Mouse (Mus musculus) limb, embryonic 14.5 days (tissue): ENCODE results near the gene Aplp1. TPM values are rescaled to one million over a fixed set of nuclear protein-coding genes. Genes with fewer than 3 reads are reported as not detected.

Experiments
- ATAC-seq: fragments of 200-750 bp; cut with Nextera tagmentation; 2 replicates; pipeline ENCODE4 v1.8.0; 2017; ENCODE audit warnings: low read depth, moderate number of reproducible peaks, moderate TSS enrichment; ENCODE audit not compliant: low FRiP score
- DNase-seq: peaks from one replicate; pipeline ENCODE4 v3.0.0-alpha.2; 2015; ENCODE audit warnings: low spot score
- H3K27ac ChIP-seq: fragments of 300-500 bp; sonication (generic); replicated peaks from 2 replicates; pipeline ENCODE4 v1.5.1; 2014; ENCODE audit warnings: low read depth, mild to moderate bottlenecking, low read length, moderate library complexity, mixed read lengths
- H3K27me3 ChIP-seq: fragments of 300-500 bp; sonication (generic); 2 replicates; pipeline ENCODE4 v1.6.1; 2014; ENCODE audit warnings: low read length, mixed read lengths; ENCODE audit not compliant: control insufficient read depth, insufficient read depth
- H3K36me3 ChIP-seq: fragments of 300-500 bp; sonication (generic); 2 replicates; pipeline ENCODE4 v1.6.1; 2014; ENCODE audit warnings: mild to moderate bottlenecking, low read length, moderate library complexity, mixed read lengths; ENCODE audit not compliant: control insufficient read depth, insufficient read depth
- H3K4me1 ChIP-seq: fragments of 300-500 bp; sonication (generic); 2 replicates; pipeline ENCODE4 v1.6.1; 2014; ENCODE audit warnings: antibody characterized with exemption, low read length, mixed read lengths; ENCODE audit not compliant: control insufficient read depth, insufficient read depth
- H3K4me2 ChIP-seq: fragments of 300-500 bp; sonication (generic); replicated peaks from 2 replicates; pipeline ENCODE4 v1.6.1; 2014; ENCODE audit warnings: low read depth, mild to moderate bottlenecking, low read length, moderate library complexity; ENCODE audit not compliant: severe bottlenecking
- H3K4me3 ChIP-seq: fragments of 300-500 bp; sonication (generic); replicated peaks from 2 replicates; pipeline ENCODE4 v1.5.1; 2014; ENCODE audit warnings: low read length
- H3K9ac ChIP-seq: fragments of 300-500 bp; sonication (generic); 2 replicates; pipeline ENCODE4 v1.6.1; 2014; ENCODE audit warnings: mild to moderate bottlenecking, low read depth, low read length, moderate library complexity; ENCODE audit not compliant: severe bottlenecking
- H3K9me3 ChIP-seq: fragments of 300-500 bp; sonication (generic); 2 replicates; pipeline ENCODE4 v1.6.1; 2016; ENCODE audit warnings: low read length; ENCODE audit not compliant: control insufficient read depth
- POLR2A ChIP-seq: fragments of 200-500 bp; IDR thresholded peaks from 2 replicates; pipeline ENCODE4 v1.8.0; 2012; ENCODE audit warnings: inconsistent platforms, mild to moderate bottlenecking, moderate library complexity, borderline replicate concordance; ENCODE audit not compliant: insufficient read depth, insufficient read length; ENCODE audit errors: extremely low read depth
- WGBS: fragments of 180-500 bp; shearing (Covaris S2); extraction: QIAGEN DNeasy Blood & Tissue Kit; methylation state at CpG from one replicate; pipeline ENCODE4 v1.1.7; 2014; 5-methylcytosine and 5-hydroxymethylcytosine counted together
- polyA plus RNA-seq, 2 experiments: library from polyadenylated mRNA; depleted of rRNA in 1 of 2; stranded (reverse) in 1 of 2; unstranded in 1 of 2; fragments of >200 nt; fragmentation: Nextera tagmentation in 1 of 2; extraction: Ambion mirVana in 1 of 2; gene quantifications; 2 replicates each; pipeline versions ENCODE4 v1.2.1 to v1.2.3; 2012 to 2014

Aplp1 gene
- polyA plus RNA-seq, 2 experiments = 31.4 to 41.9 TPM

DNA sequence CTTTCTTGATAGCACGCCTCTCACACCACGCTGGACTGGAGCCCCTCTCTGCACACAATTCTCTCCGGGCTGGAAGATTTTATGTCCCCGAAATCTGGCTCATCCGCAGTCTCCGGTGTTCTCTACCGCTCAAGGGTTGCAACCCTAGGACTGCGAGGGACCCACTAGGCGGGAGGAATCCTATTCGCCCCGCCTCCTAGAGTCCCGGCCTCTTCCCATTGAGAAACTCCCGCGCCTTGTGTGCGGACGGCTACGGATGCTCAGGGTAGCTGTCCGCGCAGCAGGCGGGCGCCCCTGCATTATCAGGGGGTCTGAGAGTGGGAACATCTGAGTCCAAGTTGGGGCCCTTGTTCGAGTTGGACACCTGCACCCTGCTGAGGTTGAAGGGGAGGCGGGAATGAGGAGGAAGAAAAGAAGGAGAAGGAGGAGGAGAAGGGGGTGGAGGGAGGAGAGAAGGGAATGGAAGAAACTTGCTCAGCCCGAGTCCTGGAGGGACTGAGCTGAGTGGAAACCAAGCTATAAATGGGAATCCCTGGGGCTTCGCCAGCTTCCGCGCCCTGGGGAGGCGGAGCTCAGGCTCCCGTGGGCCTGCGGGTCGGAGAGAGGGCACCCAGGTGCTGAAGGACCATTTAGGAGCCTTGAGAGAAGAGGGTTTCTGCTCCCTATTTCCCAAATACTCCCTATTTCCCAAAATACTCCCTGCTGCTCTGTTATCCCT, 11.7 kb upstream of the Aplp1 start:
- 2% methylated on average over 31 of the region's 31 CpGs for WGBS
- Histone ChIP-seq H3K4me2 (peak overlapping the region; percentile 21), H3K4me3 (peak overlapping the region; percentile 1; the same call in 1 of the 2 replicates)

DNA sequence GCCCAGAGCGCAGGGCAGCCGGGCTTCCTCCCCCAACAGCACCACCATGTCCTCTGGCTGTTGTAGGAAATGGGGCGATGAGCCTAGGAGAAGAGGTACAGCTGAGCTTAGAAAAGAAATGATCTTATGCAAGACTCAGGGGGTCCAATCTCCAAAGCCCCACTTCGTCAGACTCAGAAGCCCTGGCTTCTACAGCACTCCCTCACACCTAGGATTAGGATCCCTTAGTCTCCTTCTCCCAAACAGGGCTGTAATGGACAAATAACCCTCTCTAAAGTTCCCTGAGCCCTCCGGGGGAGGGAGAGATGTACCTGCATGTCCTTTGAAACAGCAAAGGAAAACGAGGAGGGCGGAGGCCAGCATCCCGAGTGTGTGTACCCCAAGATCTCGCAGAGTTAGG, 11.2 kb upstream of the Aplp1 start:
- no peak overlapping the region for H3K9ac ChIP-seq
- 1% methylated on average over 9 of the region's 9 CpGs for WGBS
- H3K4me1 ChIP-seq = 0 out of 2 replicates have a peak, but pooled peaks cover 4% of the 10 kb centered on the region
- H3K4me2 ChIP-seq = 0 out of 2 replicates have a peak overlapping the region, but pooled peaks have one; percentile 21
- no peaks in the 10 kb centered on the region for H3K36me3 ChIP-seq
- TF ChIP-seq POLR2A = no peak
- peaks cover 6% of the 10 kb centered on the region; the same call in 1 of the 2 replicates for H3K9me3 ChIP-seq
- peaks cover 90% of the 10 kb centered on the region for H3K27me3 ChIP-seq
- H3K27ac ChIP-seq = no peak overlapping the region
- ATAC-seq = no peak
- DNase-seq = no peak
- no peak overlapping the region for H3K4me3 ChIP-seq

More for the DNA sequence above, 11.7 kb upstream of the Aplp1 start:
- ATAC-seq (no peak), DNase-seq (peak; percentile 15)
- no peak for TF ChIP-seq POLR2A
- Histone ChIP-seq H3K4me1 (0 out of 2 replicates have a peak, but pooled peaks cover 4% of the 10 kb centered on the region), H3K9me3 (peaks cover 6% of the 10 kb centered on the region; the same call in 1 of the 2 replicates), H3K27ac (no peak overlapping the region), H3K36me3 (no peaks in the 10 kb centered on the region), H3K9ac (no peak overlapping the region), H3K27me3 (peaks cover 95% of the 10 kb centered on the region)

DNA sequence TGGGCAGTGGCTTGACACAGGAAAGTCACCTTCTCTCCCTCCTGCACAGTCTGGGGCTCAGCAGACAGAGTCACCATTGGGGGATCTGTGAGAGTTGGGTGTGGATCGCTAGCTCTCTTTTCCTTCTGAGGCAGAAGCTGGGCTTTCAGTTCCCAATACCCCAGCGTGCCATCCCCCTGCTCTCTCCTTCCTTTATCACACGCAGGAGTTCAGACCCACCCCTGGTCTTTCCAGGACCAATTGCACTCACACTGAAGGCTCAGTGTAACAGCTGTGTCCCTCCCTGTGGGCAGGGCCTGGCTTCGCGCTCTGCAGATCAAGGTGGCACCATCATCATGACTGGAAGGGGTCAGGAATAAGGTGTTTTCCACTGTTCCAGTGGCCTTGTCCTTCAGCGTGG, 8.9 kb upstream of the Aplp1 start:
- 12% methylated on average over 6 of the region's 6 CpGs for WGBS
- TF ChIP-seq POLR2A = no peak
- Histone ChIP-seq H3K4me2 (no peak overlapping the region), H3K4me1 (0 out of 2 replicates have a peak, but pooled peaks cover 4% of the 10 kb centered on the region), H3K4me3 (no peak overlapping the region), H3K27me3 (peaks cover 74% of the 10 kb centered on the region), H3K9me3 (peaks cover 6% of the 10 kb centered on the region; the same call in 1 of the 2 replicates), H3K9ac (no peak overlapping the region), H3K36me3 (no peaks in the 10 kb centered on the region), H3K27ac (no peak overlapping the region)
- DNase-seq = no peak
- ATAC-seq = no peak

DNA sequence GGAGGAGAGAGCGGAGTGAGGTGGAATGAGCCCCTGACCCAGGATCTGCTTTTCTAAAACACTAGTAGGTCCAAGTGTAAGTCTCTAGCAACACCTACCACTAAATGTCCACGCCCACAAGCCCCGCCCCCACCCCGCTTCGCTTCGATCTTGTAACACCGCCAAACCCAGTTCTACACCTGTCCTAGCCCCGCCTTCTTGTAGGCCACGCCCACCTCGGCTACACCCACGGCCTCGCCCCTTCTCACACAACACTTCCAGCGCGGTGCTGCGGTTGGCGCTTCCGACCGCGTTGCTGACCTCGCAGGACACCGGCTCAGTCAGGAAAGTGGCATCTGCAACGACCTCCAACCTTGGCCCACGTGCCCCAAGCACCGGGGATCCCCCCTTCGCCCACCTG, 8.4 kb upstream of the Aplp1 start:
- ATAC-seq = no peak
- Histone ChIP-seq H3K27ac (no peak overlapping the region), H3K4me3 (no peak overlapping the region), H3K9ac (no peak overlapping the region), H3K4me2 (no peak overlapping the region), H3K9me3 (peaks cover 6% of the 10 kb centered on the region; the same call in 1 of the 2 replicates), H3K36me3 (no peaks in the 10 kb centered on the region), H3K4me1 (0 out of 2 replicates have a peak, but pooled peaks cover 4% of the 10 kb centered on the region), H3K27me3 (peaks cover 69% of the 10 kb centered on the region)
- 3% methylated on average over 24 of the region's 25 CpGs for WGBS
- no peak for DNase-seq
- no peak for TF ChIP-seq POLR2A

DNA sequence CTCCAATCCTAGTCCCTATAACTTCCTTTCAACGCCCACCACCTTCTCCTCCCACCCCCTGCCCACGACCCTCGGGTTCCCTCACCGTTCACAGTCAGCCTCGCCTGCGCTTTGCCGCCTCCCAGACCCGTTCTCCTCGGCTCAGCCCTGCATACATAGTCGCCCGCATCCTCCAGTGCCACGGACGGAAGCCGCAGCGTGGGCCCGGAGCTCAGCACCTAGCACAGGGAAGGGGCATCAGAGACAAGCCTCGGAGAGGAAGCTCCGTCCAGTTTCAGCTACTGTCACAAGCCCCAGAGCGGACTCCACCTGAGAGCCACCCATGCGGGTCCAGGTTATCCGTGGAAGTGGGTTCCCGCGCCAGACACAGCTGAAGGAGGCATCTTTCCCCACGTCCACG, 8.0 kb upstream of the Aplp1 start:
- Histone ChIP-seq H3K4me2 (no peak overlapping the region), H3K9ac (no peak overlapping the region), H3K27me3 (peaks cover 65% of the 10 kb centered on the region), H3K4me3 (no peak overlapping the region), H3K36me3 (no peaks in the 10 kb centered on the region), H3K27ac (no peak overlapping the region), H3K4me1 (0 out of 2 replicates have a peak, but pooled peaks cover 4% of the 10 kb centered on the region), H3K9me3 (peaks cover 6% of the 10 kb centered on the region; the same call in 1 of the 2 replicates)
- WGBS = 14% methylated on average over 25 of the region's 25 CpGs
- no peak for TF ChIP-seq POLR2A
- ATAC-seq (no peak), DNase-seq (no peak)
